Comparison of ENCODE assay signal across 9 mouse cellular contexts in the genomic region with DNA sequence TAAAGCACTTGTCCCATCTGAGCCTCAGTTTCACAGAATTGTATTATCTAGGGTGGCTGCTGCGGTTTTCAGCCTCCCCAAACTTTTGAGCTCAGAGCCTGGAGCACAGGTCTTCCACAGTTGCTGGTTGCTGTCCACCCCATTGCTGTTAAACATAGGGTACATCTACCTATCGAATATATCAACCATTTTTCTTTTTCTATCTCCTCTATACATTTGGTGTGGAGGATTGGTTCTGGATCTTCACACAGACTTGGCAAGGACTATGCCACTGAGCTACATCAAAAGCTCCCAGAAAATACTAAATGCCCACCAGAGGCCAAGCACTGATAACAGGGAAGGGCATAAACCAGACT. TPM values are rescaled to one million over a fixed set of nuclear protein-coding genes. Genes with fewer than 3 reads are reported as not detected.
DNase-seq lines count a peak whose midpoint lies in the region; ATAC-seq and TF ChIP-seq lines count a peak whose summit lies in the region.
"Had no signal": no experiment of that assay in that cellular context is flagged by ENCODE, and none has a peak within 500 bp of the region (broad histone marks: within the 10 kb centered on the region; RNA-seq: fewer than 3 reads in every experiment).

No protein-coding gene starts in this region.

- no peak for TF ChIP-seq CTCF in kidney, adult 2 months (conservative IDR thresholded peaks at IDR 0.05; ENCODE audit: insufficient read depth, insufficient read length, low read depth, low read length)

- peak overlapping the region; percentile 56; the same call in 1 of the 2 replicates for H3K27ac ChIP-seq in kidney, adult 2 months (ENCODE audit: insufficient read depth, low read depth, low read length)
- H3K27ac ChIP-seq in midbrain, embryonic 15.5 days, result peak overlapping the region; percentile 92

- peak overlapping the region; percentile 65 for H3K4me2 ChIP-seq in midbrain, embryonic 15.5 days

- no peak for DNase-seq in kidney, adult 2 months
- no peak for DNase-seq in kidney, adult 9 months
- DNase-seq in cerebellum, postnatal 25 days, result no peak
- DNase-seq in layer of hippocampus, postnatal 36 days, result no peak
- DNase-seq in adrenal gland, postnatal 4 days (ENCODE audit: low spot score in 2 of 2), result no peak

- no peaks in the 10 kb centered on the region for H3K9me3 ChIP-seq in midbrain, embryonic 15.5 days

- no peak for TF ChIP-seq POLR2A in kidney, adult 2 months (IDR thresholded peaks at IDR 0.05; ENCODE audit: low read depth, low read length)

- H3K27me3 ChIP-seq in kidney, adult 2 months (replicated peaks; ENCODE audit: control insufficient read depth, insufficient read depth, low read length), result no peaks in the 10 kb centered on the region
- H3K27me3 ChIP-seq in midbrain, embryonic 15.5 days (replicated peaks), result no peaks in the 10 kb centered on the region
- H3K27me3 ChIP-seq: Patski had no signal

- 12% methylated on average over 2 of the region's 2 CpGs for WGBS in kidney, adult 2 months
- WGBS in midbrain, embryonic 15.5 days, result 37% methylated on average over 2 of the region's 2 CpGs

- H3K9ac ChIP-seq in midbrain, embryonic 15.5 days, result peak overlapping the region; percentile 91

- H3K36me3 ChIP-seq in kidney, adult 2 months (ENCODE audit: control insufficient read depth, insufficient read depth, low read length), result no peaks in the 10 kb centered on the region
- peaks cover 7% of the 10 kb centered on the region; the same call in 1 of the 2 replicates for H3K36me3 ChIP-seq in midbrain, embryonic 15.5 days (replicated peaks)

- H3K4me3 ChIP-seq in kidney, adult 2 months (ENCODE audit: insufficient read depth, low read depth, low read length), result peak overlapping the region; percentile 88
- H3K4me3 ChIP-seq in midbrain, embryonic 15.5 days, result peak overlapping the region; percentile 82

- peaks cover 5% of the 10 kb centered on the region; the same call in 1 of the 2 replicates for H3K4me1 ChIP-seq in kidney, adult 2 months (ENCODE audit: control insufficient read depth, insufficient read depth, low read length)
- H3K4me1 ChIP-seq in midbrain, embryonic 15.5 days, result peaks cover 20% of the 10 kb centered on the region

- peak; percentile 16; the same call in 1 of the 2 replicates for ATAC-seq in common myeloid progenitor, adult 5-6 weeks (replicated peaks; ENCODE audit: low read depth, poor library complexity, severe bottlenecking)
- peak; percentile 20 for ATAC-seq in inflammation-experienced regulatory T-cells, adult 6 months
- ATAC-seq in midbrain, embryonic 15.5 days (replicated peaks), result peak; percentile 56

RNA-seq across cellular contexts. Expression of a gene that starts 0.3 kb away (rescaled TPM):
- 14.5 and 22.3 TPM in 2 replicates for polyA plus RNA-seq in kidney, adult 2 months (2012; rRNA removed)
- 28.0 and 33.3 TPM in 2 replicates for total RNA-seq in common myeloid progenitor, adult 5-6 weeks (2017)
- 100 to 1,000 TPM; 102 to 138 (median 121) TPM for polyA plus RNA-seq in inflammation-experienced regulatory T-cells, adult 6 months (2017; shearing (Covaris generic))
- polyA plus RNA-seq in midbrain, embryonic 15.5 days (2015; fragmentation: Nextera tagmentation; extraction: Ambion mirVana), result 94.9 and 98.5 TPM in 2 replicates
- total RNA-seq in layer of hippocampus, postnatal 36 days (2021), result 10 to 100 TPM; 30.5 to 32.9 TPM
- 10 to 100 TPM; 44.2 to 45.8 TPM for total RNA-seq in adrenal gland, postnatal 4 days (2021)

RNA-seq across cellular contexts. Expression of a gene that starts 16.4 kb away (rescaled TPM):
- polyA plus RNA-seq in kidney, adult 2 months (2012; rRNA removed), result 1.3 and 1.7 TPM in 2 replicates
- 28.5 and 29.9 TPM in 2 replicates for total RNA-seq in common myeloid progenitor, adult 5-6 weeks (2017)
- 1 to 10 TPM; 1.5 to 4.8 (median 3.7) TPM for polyA plus RNA-seq in inflammation-experienced regulatory T-cells, adult 6 months (2017; shearing (Covaris generic))
- 4.3 and 4.4 TPM in 2 replicates for polyA plus RNA-seq in midbrain, embryonic 15.5 days (2015; fragmentation: Nextera tagmentation; extraction: Ambion mirVana)
- 1 to 10 TPM; 1.3 to 1.6 TPM for total RNA-seq in layer of hippocampus, postnatal 36 days (2021)
- 1 to 10 TPM; 6.7 to 8.2 TPM for total RNA-seq in adrenal gland, postnatal 4 days (2021)
